Mouse (Mus musculus): ENCODE results near the gene Foxred2. TPM values are rescaled to one million over a fixed set of nuclear protein-coding genes. Genes with fewer than 3 reads are reported as not detected.

Gene Foxred2
- total and polyA plus RNA-seq, 3 experiments = 0.39 to 0.96 (median 0.84) TPM

- no peak overlapping the region for H3K9ac ChIP-seq (ENCODE audit: low read depth, low read length)
- H3K27ac ChIP-seq = no peak overlapping the region
- intact Hi-C loops (cut with DNase I) = no loop called here
- no peaks in the 10 kb centered on the region for H3K27me3 ChIP-seq (ENCODE audit: control insufficient read depth, insufficient read depth, low read length)
- no peak overlapping the region for H3K4me3 ChIP-seq
- no peaks in the 10 kb centered on the region for H3K4me1 ChIP-seq (ENCODE audit: control insufficient read depth, insufficient read depth, low read length)
- no peak for TF ChIP-seq CTCF (IDR thresholded peaks at IDR 0.05)
- TF ChIP-seq EP300 (IDR thresholded peaks at IDR 0.05; ENCODE audit: insufficient read depth, low read depth, low read length) = no peak
- no peak for TF ChIP-seq POLR2A (IDR thresholded peaks at IDR 0.05; ENCODE audit: insufficient read depth, low read depth, low read length)
- no peaks in the 10 kb centered on the region for H3K36me3 ChIP-seq (ENCODE audit: control insufficient read depth, insufficient read depth, low read length)
- DNase-seq = no peak
- H3K79me2 ChIP-seq (replicated peaks; ENCODE audit: control insufficient read depth, insufficient read depth, low read length) = no peaks in the 10 kb centered on the region
- WGBS = 35% methylated on average over 5 of the region's 5 CpGs
These were observed 24.7 kb upstream of the Foxred2 start for GRCm38 (mm10) chr15:77981181-77981680.

GRCm38 (mm10) chr15:77979427-77979865 is 22.9 kb upstream of the Foxred2 start:
- H3K27ac ChIP-seq = no peak overlapping the region
- H3K4me3 ChIP-seq = no peak overlapping the region
- no peak overlapping the region for H3K9ac ChIP-seq (ENCODE audit: low read depth, low read length)
- H3K79me2 ChIP-seq (replicated peaks; ENCODE audit: control insufficient read depth, insufficient read depth, low read length) = no peaks in the 10 kb centered on the region
- WGBS = 74% methylated on average over 10 of the region's 10 CpGs
- no peaks in the 10 kb centered on the region for H3K4me1 ChIP-seq (ENCODE audit: control insufficient read depth, insufficient read depth, low read length)
- TF ChIP-seq POLR2A (IDR thresholded peaks at IDR 0.05; ENCODE audit: insufficient read depth, low read depth, low read length) (no peak), EP300 (IDR thresholded peaks at IDR 0.05; ENCODE audit: insufficient read depth, low read depth, low read length) (no peak), CTCF (IDR thresholded peaks at IDR 0.05) (no peak)
- intact Hi-C loops (cut with DNase I) = no loop called here
- no peaks in the 10 kb centered on the region for H3K27me3 ChIP-seq (ENCODE audit: control insufficient read depth, insufficient read depth, low read length)
- H3K36me3 ChIP-seq (ENCODE audit: control insufficient read depth, insufficient read depth, low read length) = no peaks in the 10 kb centered on the region
- no peak for DNase-seq

- Histone ChIP-seq H3K9ac (ENCODE audit: low read depth, low read length) (no peak overlapping the region), H3K27me3 (ENCODE audit: control insufficient read depth, insufficient read depth, low read length) (no peaks in the 10 kb centered on the region), H3K4me1 (ENCODE audit: control insufficient read depth, insufficient read depth, low read length) (no peaks in the 10 kb centered on the region), H3K79me2 (replicated peaks; ENCODE audit: control insufficient read depth, insufficient read depth, low read length) (no peaks in the 10 kb centered on the region), H3K27ac (no peak overlapping the region), H3K4me3 (no peak overlapping the region), H3K36me3 (ENCODE audit: control insufficient read depth, insufficient read depth, low read length) (no peaks in the 10 kb centered on the region)
- intact Hi-C loops (cut with DNase I) = no loop called here
- WGBS = 24% methylated on average over 3 of the region's 3 CpGs
- TF ChIP-seq EP300 (IDR thresholded peaks at IDR 0.05; ENCODE audit: insufficient read depth, low read depth, low read length) (no peak), POLR2A (IDR thresholded peaks at IDR 0.05; ENCODE audit: insufficient read depth, low read depth, low read length) (no peak), CTCF (IDR thresholded peaks at IDR 0.05) (no peak)
- DNase-seq = no peak
These were observed 21.1 kb upstream of the Foxred2 start for GRCm38 (mm10) chr15:77977663-77978062.

- WGBS = 60% methylated on average over 6 of the region's 6 CpGs
- Histone ChIP-seq H3K27ac (no peak overlapping the region), H3K27me3 (ENCODE audit: control insufficient read depth, insufficient read depth, low read length) (no peaks in the 10 kb centered on the region), H3K4me1 (ENCODE audit: control insufficient read depth, insufficient read depth, low read length) (peaks cover 2% of the 10 kb centered on the region; the same call in 1 of the 2 replicates), H3K9ac (ENCODE audit: low read depth, low read length) (no peak overlapping the region), H3K4me3 (no peak overlapping the region), H3K36me3 (ENCODE audit: control insufficient read depth, insufficient read depth, low read length) (no peaks in the 10 kb centered on the region), H3K79me2 (replicated peaks; ENCODE audit: control insufficient read depth, insufficient read depth, low read length) (0 out of 2 replicates have a peak, but pooled peaks cover 1% of the 10 kb centered on the region)
- intact Hi-C loops (cut with DNase I) = no loop called here
- no peak for DNase-seq
- TF ChIP-seq POLR2A (IDR thresholded peaks at IDR 0.05; ENCODE audit: insufficient read depth, low read depth, low read length) (no peak), CTCF (IDR thresholded peaks at IDR 0.05) (no peak), EP300 (IDR thresholded peaks at IDR 0.05; ENCODE audit: insufficient read depth, low read depth, low read length) (no peak)
These were observed 17.8 kb upstream of the Foxred2 start for GRCm38 (mm10) chr15:77974165-77974841.

- DNase-seq = peak; percentile 96 to 98
- 0 out of 2 replicates have a peak, but pooled peaks have one; percentile 3 for TF ChIP-seq CTCF (IDR thresholded peaks at IDR 0.05)
- TF ChIP-seq EP300 (IDR thresholded peaks at IDR 0.05; ENCODE audit: insufficient read depth, low read depth, low read length) = peak; percentile 21; the same call in 1 of the 2 replicates
- TF ChIP-seq POLR2A (IDR thresholded peaks at IDR 0.05; ENCODE audit: insufficient read depth, low read depth, low read length) = peak; percentile 67
- Histone ChIP-seq H3K36me3 (ENCODE audit: control insufficient read depth, insufficient read depth, low read length) (no peaks in the 10 kb centered on the region), H3K27ac (peak within 1 kb of the TSS; percentile 98), H3K9ac (ENCODE audit: low read depth, low read length) (peak within 1 kb of the TSS; percentile 98), H3K4me1 (ENCODE audit: control insufficient read depth, insufficient read depth, low read length) (peaks cover 4% of the 10 kb centered on the region), H3K79me2 (replicated peaks; ENCODE audit: control insufficient read depth, insufficient read depth, low read length) (0 out of 2 replicates have a peak, but pooled peaks cover 3% of the 10 kb centered on the region), H3K4me3 (peak within 1 kb of the TSS; percentile 73), H3K27me3 (ENCODE audit: control insufficient read depth, insufficient read depth, low read length) (no peaks in the 10 kb centered on the region)
- intact Hi-C loops (cut with DNase I) = loop anchor here (2.0 kb wide), 1 partner anchor 42 kb away; the partner anchor contains the start of gene Txn2
- under 1% methylated on average over 72 of the region's 72 CpGs for WGBS
These were observed 14.2 kb upstream of the Foxred2 start, which contains the start of gene Eif3d for GRCm38 (mm10) chr15:77970470-77971292. Eif3d (minus strand) TSS chr15:77970813.
